Mouse (Mus musculus) cerebellum, postnatal 4 days (tissue): ENCODE data around the gene Dhx58.
"Not testable (repeated sequence)": the region's sequence is repeated elsewhere in the genome, so short reads cannot be mapped to it uniquely, and the experiment has no call there.

Experiments used
- DNase-seq, 2 experiments: peaks; one replicate each; pipeline ENCODE4 v3.0.0; 2022; ENCODE audit warnings: low spot score in 2 of 2, mixed read lengths in 1 of 2

The Dhx58 gene

GRCm38 (mm10) chr11:100702081-100702851 lies 1.8 kb downstream of the Dhx58 start:
- DNase-seq: peak in 1 of 2 experiments; percentile 66

- DNase-seq: no peak
Observed at GRCm38 (mm10) chr11:100701301-100701700, 2.8 kb downstream of the Dhx58 start.

GRCm38 (mm10) chr11:100700710-100701109 lies 3.4 kb downstream of the Dhx58 start:
- no peak for DNase-seq

- DNase-seq: no peak
Observed at GRCm38 (mm10) chr11:100697921-100698320, 6.2 kb downstream of the Dhx58 start.

GRCm38 (mm10) chr11:100694926-100695325 lies 9.1 kb downstream of the Dhx58 start:
- DNase-seq: peak; percentile 91 to 94

GRCm38 (mm10) chr11:100693154-100693553 lies 10.9 kb downstream of the Dhx58 start:
- no peak for DNase-seq

- DNase-seq: no peak
Observed at GRCm38 (mm10) chr11:100692164-100692616, 11.9 kb downstream of the Dhx58 start, which contains the start of gene Zfp385c. Gene Zfp385c, minus strand, starts transcription at chr11:100692455.

- no peak for DNase-seq
Observed at GRCm38 (mm10) chr11:100690389-100690788, 13.7 kb downstream of the Dhx58 start.

- DNase-seq: no peak
Observed at GRCm38 (mm10) chr11:100688443-100688842, 15.6 kb downstream of the Dhx58 start.

GRCm38 (mm10) chr11:100687265-100687664 lies 16.8 kb downstream of the Dhx58 start:
- DNase-seq: no peak

GRCm38 (mm10) chr11:100685371-100685770 lies 18.7 kb downstream of the Dhx58 start:
- no peak for DNase-seq

GRCm38 (mm10) chr11:100684084-100684483 lies 20.0 kb downstream of the Dhx58 start:
- DNase-seq: no peak

- no peak for DNase-seq
Observed at GRCm38 (mm10) chr11:100682526-100682925, 21.5 kb downstream of the Dhx58 start.

GRCm38 (mm10) chr11:100681826-100682225 lies 22.2 kb downstream of the Dhx58 start:
- DNase-seq: no peak

GRCm38 (mm10) chr11:100677810-100678209 lies 26.3 kb downstream of the Dhx58 start:
- DNase-seq: no peak

- DNase-seq: peak in 1 of 2 experiments; percentile 42
Observed at GRCm38 (mm10) chr11:100673169-100673568, 30.9 kb downstream of the Dhx58 start.

- DNase-seq: no peak
Observed at GRCm38 (mm10) chr11:100671956-100672355, 32.1 kb downstream of the Dhx58 start.

- DNase-seq: no peak
Observed at GRCm38 (mm10) chr11:100671049-100671448, 33.0 kb downstream of the Dhx58 start.

GRCm38 (mm10) chr11:100659806-100660205 lies 44.3 kb downstream of the Dhx58 start:
- DNase-seq: no peak

- peak; percentile 45 to 79 for DNase-seq
Observed at GRCm38 (mm10) chr11:100656458-100656857, 47.6 kb downstream of the Dhx58 start.

- not testable (repeated sequence) for DNase-seq
Observed at GRCm38 (mm10) chr11:100655589-100655988, 48.5 kb downstream of the Dhx58 start.

GRCm38 (mm10) chr11:100651748-100652147 lies 52.3 kb downstream of the Dhx58 start:
- no peak for DNase-seq

GRCm38 (mm10) chr11:100651205-100651604 lies 52.9 kb downstream of the Dhx58 start:
- no peak for DNase-seq
